Mouse (Mus musculus): ENCODE measurements at regions not wholly inside any gene's neighbourhood (a gene's known extent, or its start where the extent isn't known, plus 50 kb on each side); places are given as distances from the start of the nearest gene placed in this dataset.
A peak's percentile ranks its signal among the peaks of the same experiment; 100 is the strongest.

DNA sequence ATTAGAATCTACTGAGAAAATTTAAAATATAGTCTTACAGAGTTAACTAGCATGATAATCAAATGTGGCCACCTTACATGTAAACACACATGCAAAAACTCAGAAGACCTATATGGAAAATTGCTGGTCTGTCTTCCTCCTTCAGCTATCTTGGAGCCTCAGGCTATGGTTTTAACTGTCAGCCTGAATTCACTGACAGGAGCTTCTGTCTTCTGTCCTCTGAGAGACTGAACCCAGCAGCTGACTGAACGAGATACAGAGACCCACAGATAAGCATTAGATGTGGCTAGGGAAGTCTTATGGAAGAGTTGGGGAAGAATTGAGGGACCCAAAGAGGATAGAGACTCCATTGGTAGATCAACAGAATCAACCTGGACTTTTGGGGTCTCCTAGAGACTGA is 360.0 kb upstream of the Meox2 start:
- peak; percentile 3 for DNase-seq (ENCODE audit: low read depth, low spot score)
- Histone ChIP-seq H3K79me2 (ENCODE audit: control insufficient read depth, insufficient read depth, low read length, poor library complexity) (no peaks in the 10 kb centered on the region), H3K9ac (ENCODE audit: control insufficient read depth, low read depth, low read length, poor library complexity, severe bottlenecking) (no peak overlapping the region), H3K9me3 (replicated peaks; ENCODE audit: insufficient read depth, low read length) (no peaks in the 10 kb centered on the region), H3K27me3 (ENCODE audit: control insufficient read depth in 1 of 2, insufficient read depth in 2 of 2, low read length in 2 of 2) (no peaks in the 10 kb centered on the region), H3K4me1 (ENCODE audit: control insufficient read depth in 1 of 2, insufficient read depth in 2 of 2, low read length in 2 of 2) (no peaks in the 10 kb centered on the region), H3K4me3 (ENCODE audit: control insufficient read depth in 1 of 2, insufficient read depth in 1 of 2, low read depth in 2 of 2, low read length in 2 of 2) (no peak overlapping the region), H3K27ac (ENCODE audit: control insufficient read depth, low read depth, low read length) (no peak overlapping the region), H3K36me3 (ENCODE audit: control insufficient read depth in 1 of 2, insufficient read depth in 2 of 2, low read length in 2 of 2) (no peaks in the 10 kb centered on the region)
- TF ChIP-seq TBP (IDR thresholded peaks at IDR 0.05; ENCODE audit: low read depth, low read length): no peak
- TF ChIP-seq GATA1 (IDR thresholded peaks at IDR 0.05; ENCODE audit: low read depth, low read length): no peak
- TF ChIP-seq MAFK (IDR thresholded peaks at IDR 0.05; ENCODE audit: borderline replicate concordance, low read depth, low read length): no peak
- no peak for TF ChIP-seq ZMIZ1 (IDR thresholded peaks at IDR 0.05; ENCODE audit: low read depth, low read length)
- TF ChIP-seq HCFC1 (IDR thresholded peaks at IDR 0.05; ENCODE audit: low read depth, low read length): no peak
- TF ChIP-seq POLR2A (IDR thresholded peaks at IDR 0.05; ENCODE audit: control insufficient read depth in 1 of 2, insufficient read depth in 1 of 2, low read depth in 1 of 2, low read length in 2 of 2, poor library complexity in 1 of 2): no peak
- no peak for TF ChIP-seq MAZ (IDR thresholded peaks at IDR 0.05; ENCODE audit: low read depth, low read length)
- no peak for TF ChIP-seq ZC3H11A (IDR thresholded peaks at IDR 0.05; ENCODE audit: low read depth, low read length)

DNA sequence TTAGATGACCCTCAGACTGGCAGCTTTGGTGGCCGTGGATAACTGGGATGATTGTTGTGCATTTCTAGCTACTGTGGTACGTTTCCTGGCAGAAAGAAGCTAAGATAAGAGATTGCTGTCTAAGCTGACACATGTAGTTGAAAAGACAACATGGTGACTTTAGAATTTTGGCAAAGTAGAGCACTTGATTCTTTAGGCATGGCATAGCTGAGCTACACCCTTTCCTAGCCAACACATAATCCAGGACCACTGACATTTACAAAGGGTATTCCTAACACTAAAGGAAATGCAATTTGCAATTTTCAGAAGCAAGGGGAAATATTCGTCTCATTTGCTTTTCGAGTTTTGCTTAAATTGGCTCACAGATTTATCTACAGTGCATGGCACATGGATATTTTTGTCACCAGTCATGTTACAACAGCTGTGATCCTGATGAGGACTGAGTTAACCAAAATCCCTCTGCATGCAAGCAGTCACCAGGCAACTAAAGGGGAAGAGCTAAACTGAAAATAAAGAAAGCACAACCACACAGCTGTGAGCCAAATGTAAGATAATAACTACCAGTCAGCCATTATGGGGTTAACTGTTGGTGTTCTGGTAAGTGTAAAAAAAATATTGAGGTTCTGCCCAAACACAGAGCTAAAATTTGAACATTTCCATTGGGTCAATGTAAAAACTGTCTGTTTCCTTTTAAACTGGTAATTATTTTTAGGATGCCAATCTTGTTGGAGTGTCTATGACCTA is 342.9 kb upstream of the Meox2 start:
- Histone ChIP-seq H3K79me2 (ENCODE audit: control insufficient read depth, insufficient read depth, low read length, poor library complexity) (no peaks in the 10 kb centered on the region), H3K27ac (ENCODE audit: control insufficient read depth, low read depth, low read length) (no peak overlapping the region), H3K9ac (ENCODE audit: control insufficient read depth, low read depth, low read length, poor library complexity, severe bottlenecking) (no peak overlapping the region), H3K9me3 (replicated peaks; ENCODE audit: insufficient read depth, low read length) (no peaks in the 10 kb centered on the region), H3K27me3 (ENCODE audit: control insufficient read depth in 1 of 2, insufficient read depth in 2 of 2, low read length in 2 of 2) (peaks cover 0 to 1% of the 10 kb centered on the region in 2 experiments; a peak in 2 of 4 replicates), H3K36me3 (ENCODE audit: control insufficient read depth in 1 of 2, insufficient read depth in 2 of 2, low read length in 2 of 2) (no peaks in the 10 kb centered on the region), H3K4me1 (ENCODE audit: control insufficient read depth in 1 of 2, insufficient read depth in 2 of 2, low read length in 2 of 2) (no peaks in the 10 kb centered on the region), H3K4me3 (ENCODE audit: control insufficient read depth in 1 of 2, insufficient read depth in 1 of 2, low read depth in 2 of 2, low read length in 2 of 2) (no peak overlapping the region)
- TF ChIP-seq GATA1 (IDR thresholded peaks at IDR 0.05; ENCODE audit: low read depth, low read length): no peak
- TF ChIP-seq ETS1 (IDR thresholded peaks at IDR 0.05; ENCODE audit: low read depth, low read length): no peak
- TF ChIP-seq CHD2 (IDR thresholded peaks at IDR 0.05; ENCODE audit: low read length): no peak
- no peak for TF ChIP-seq MEF2A (IDR thresholded peaks at IDR 0.05; ENCODE audit: extremely low read depth, insufficient replicate concordance, low read depth, low read length, poor library complexity, severe bottlenecking)
- no peak for TF ChIP-seq USF2 (IDR thresholded peaks at IDR 0.05; ENCODE audit: borderline replicate concordance in 1 of 2, insufficient read depth in 1 of 2, low read depth in 1 of 2, low read length in 2 of 2)
- no peak for TF ChIP-seq ZC3H11A (IDR thresholded peaks at IDR 0.05; ENCODE audit: low read depth, low read length)
- no peak for TF ChIP-seq EP300 (IDR thresholded peaks at IDR 0.05; ENCODE audit: low read depth in 1 of 2, low read length in 2 of 2)
- TF ChIP-seq CTCF (IDR thresholded peaks at IDR 0.05 in 2 of 3, conservative IDR thresholded peaks at IDR 0.05 in 1 of 3; ENCODE audit: control insufficient read depth in 1 of 3, insufficient read depth in 1 of 3, low read depth in 2 of 3, low read length in 3 of 3, poor library complexity in 1 of 3, severe bottlenecking in 1 of 3): no peak
- TF ChIP-seq MAX (IDR thresholded peaks at IDR 0.05; ENCODE audit: low read length): no peak
- no peak for TF ChIP-seq E2F4 (IDR thresholded peaks at IDR 0.05; ENCODE audit: borderline replicate concordance, low read depth, low read length)
- TF ChIP-seq MAFK (IDR thresholded peaks at IDR 0.05; ENCODE audit: borderline replicate concordance, low read depth, low read length): no peak
- no peak for TF ChIP-seq USF1 (IDR thresholded peaks at IDR 0.05; ENCODE audit: low read depth, low read length)
- TF ChIP-seq GABPA (IDR thresholded peaks at IDR 0.05; ENCODE audit: low read depth, low read length): no peak
- TF ChIP-seq RCOR1 (IDR thresholded peaks at IDR 0.05; ENCODE audit: low read depth, low read length): no peak
- no peak for TF ChIP-seq MXI1 (IDR thresholded peaks at IDR 0.05; ENCODE audit: low read depth, low read length)
- no peak for TF ChIP-seq MAZ (IDR thresholded peaks at IDR 0.05; ENCODE audit: low read depth, low read length)
- no peak for TF ChIP-seq HCFC1 (IDR thresholded peaks at IDR 0.05; ENCODE audit: low read depth, low read length)
- DNase-seq (ENCODE audit: low read depth, low spot score): no peak
